Mouse (Mus musculus) olfactory bulb, adult 2 months (tissue): ENCODE data around the gene Ncbp2. TPM values are rescaled to one million over a fixed set of nuclear protein-coding genes. Genes with fewer than 3 reads are reported as not detected.

ENCODE experiments used
- H3K27ac ChIP-seq: fragments of 200-500 bp; 2 replicates; pipeline ENCODE4 v1.5.1; 2012; ENCODE audit warnings: low read depth, low read length; ENCODE audit not compliant: insufficient read depth
- H3K4me1 ChIP-seq: fragments of 200-500 bp; 2 replicates; pipeline ENCODE4 v1.6.1; 2012; ENCODE audit warnings: low read length; ENCODE audit not compliant: control insufficient read depth, insufficient read depth
- H3K4me3 ChIP-seq: fragments of 200-500 bp; 2 replicates; pipeline ENCODE4 v1.5.1; 2012; ENCODE audit warnings: mild to moderate bottlenecking, low read depth, low read length, moderate library complexity; ENCODE audit not compliant: insufficient read depth
- CTCF ChIP-seq: fragments of 200-500 bp; IDR thresholded peaks from 2 replicates; pipeline ENCODE4 v1.5.1; 2012; ENCODE audit warnings: low read depth, mild to moderate bottlenecking, low read length, moderate library complexity; ENCODE audit not compliant: insufficient read depth
- POLR2A ChIP-seq: fragments of 200-500 bp; IDR thresholded peaks from 2 replicates; pipeline ENCODE4 v1.6.1; 2012; ENCODE audit warnings: mild to moderate bottlenecking, low read depth, low read length, moderate library complexity; ENCODE audit not compliant: insufficient read depth
- WGBS: fragments of 180-500 bp; shearing (Covaris S2); methylation state at CpG from one replicate; pipeline ENCODE4 v1.1.7; 2018; 5-methylcytosine and 5-hydroxymethylcytosine counted together
- polyA plus RNA-seq: library from polyadenylated mRNA; stranded (reverse); fragments of >200 nt; gene quantifications from 2 replicates; pipeline ENCODE4 v1.2.4, GENCODE M21; 2012; ENCODE audit warnings: low replicate concordance; ENCODE audit not compliant: missing spikeins, insufficient read depth, insufficient read length

Gene Ncbp2
- polyA plus RNA-seq, 1 experiment = not detected

- TF ChIP-seq POLR2A (no peak), CTCF (no peak)
- Histone ChIP-seq H3K27ac (no peak overlapping the region), H3K4me3 (no peak overlapping the region), H3K4me1 (0 out of 2 replicates have a peak, but pooled peaks cover 5% of the 10 kb centered on the region)
These were observed 45.6 kb downstream of the Ncbp2 start for GRCm38 (mm10) chr16:31993946-31994345.

- peaks cover 9% of the 10 kb centered on the region; the same call in 1 of the 2 replicates for H3K4me1 ChIP-seq
- TF ChIP-seq CTCF (no peak), POLR2A (no peak)
- H3K4me3 ChIP-seq = no peak overlapping the region
- WGBS = 88% methylated on average over 5 of the region's 5 CpGs
- H3K27ac ChIP-seq = no peak overlapping the region
These were observed 48.1 kb downstream of the Ncbp2 start for GRCm38 (mm10) chr16:31996371-31996770.

GRCm38 (mm10) chr16:32002509-32003477 is 54.5 kb downstream of the Ncbp2 start, which contains the start of gene Senp5:
Gene Senp5 (minus strand): TSS chr16:32003287.
- WGBS = under 1% methylated on average over 66 of the region's 66 CpGs
- H3K27ac ChIP-seq = 0 out of 2 replicates have a peak within 1 kb of the TSS, but pooled peaks have one; percentile 42
- TF ChIP-seq POLR2A (peak; percentile 83), CTCF (no peak)
- H3K4me1 ChIP-seq = peaks cover 11% of the 10 kb centered on the region; the same call in 1 of the 2 replicates
- peak within 1 kb of the TSS; percentile 90 for H3K4me3 ChIP-seq

DNA sequence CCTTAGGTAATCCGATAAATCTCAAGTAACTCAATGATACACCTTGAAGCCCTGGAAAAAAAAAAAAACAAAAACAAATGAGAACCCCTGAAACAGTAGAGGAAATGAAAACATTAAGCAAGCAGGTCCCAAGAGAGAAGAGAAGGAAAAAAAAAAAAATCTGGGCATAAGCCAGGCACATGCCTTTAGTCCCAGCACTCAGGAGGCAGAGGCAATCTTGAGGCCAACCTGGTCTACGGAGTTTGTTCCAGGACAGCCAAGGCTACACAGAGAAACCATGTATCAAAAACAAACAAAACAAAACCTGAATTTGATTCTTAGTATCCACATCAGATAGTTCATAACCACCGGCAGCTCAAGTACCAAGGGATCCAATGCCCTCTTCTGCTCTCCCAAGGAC is 56.4 kb downstream of the Ncbp2 start:
- TF ChIP-seq CTCF (no peak), POLR2A (no peak)
- no peak overlapping the region for H3K4me3 ChIP-seq
- 94% methylated on average over 3 of the region's 3 CpGs for WGBS
- H3K4me1 ChIP-seq = peaks cover 9% of the 10 kb centered on the region; the same call in 1 of the 2 replicates
- H3K27ac ChIP-seq = no peak overlapping the region

- Histone ChIP-seq H3K4me3 (no peak overlapping the region), H3K27ac (no peak overlapping the region), H3K4me1 (no peaks in the 10 kb centered on the region)
- 77% methylated on average over 10 of the region's 10 CpGs for WGBS
- TF ChIP-seq POLR2A (no peak), CTCF (no peak)
These were observed 60.4 kb downstream of the Ncbp2 start for GRCm38 (mm10) chr16:32008529-32009293.

GRCm38 (mm10) chr16:32009913-32010312 is 61.6 kb downstream of the Ncbp2 start:
- Histone ChIP-seq H3K27ac (no peak overlapping the region), H3K4me1 (no peaks in the 10 kb centered on the region), H3K4me3 (no peak overlapping the region)
- TF ChIP-seq POLR2A = no peak
- TF ChIP-seq CTCF = no peak
- 30% methylated on average over 5 of the region's 5 CpGs for WGBS

DNA sequence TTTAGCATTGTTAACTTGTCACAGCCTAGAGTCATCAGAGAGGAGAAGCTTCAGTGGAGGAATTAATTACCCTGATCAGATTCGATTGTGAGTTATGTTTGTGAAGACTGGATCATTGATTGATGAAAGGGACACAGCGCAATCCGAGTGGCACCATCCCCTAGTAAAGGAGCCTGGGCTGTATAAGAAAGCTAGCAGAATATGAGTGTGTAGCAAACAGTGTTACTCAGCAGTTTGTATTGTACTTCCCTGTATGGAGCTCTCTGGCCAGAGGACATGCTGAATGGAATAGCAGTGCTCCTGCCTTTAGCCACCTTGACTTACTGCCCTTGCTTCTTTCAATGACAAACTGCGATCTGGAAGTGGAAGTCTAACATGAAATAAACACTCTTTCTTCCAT is 62.0 kb downstream of the Ncbp2 start:
- TF ChIP-seq POLR2A = no peak
- TF ChIP-seq CTCF = no peak
- Histone ChIP-seq H3K4me1 (no peaks in the 10 kb centered on the region), H3K27ac (no peak overlapping the region), H3K4me3 (no peak overlapping the region)
- WGBS = 82% methylated on average over 4 of the region's 4 CpGs

Other genes with a start within 250 kb of the Ncbp2 start
- not detected in 2 replicates for gene Meltf, start 69.7 kb upstream of the Ncbp2 start, polyA plus RNA-seq
- gene Pigz, start 14.7 kb upstream of the Ncbp2 start, polyA plus RNA-seq = not detected in 2 replicates
- gene 0610012G03Rik, start within 50 bp of the Ncbp2 start, polyA plus RNA-seq = not detected in 2 replicates
- not detected in 2 replicates for gene Senp5, start 54.8 kb downstream of the Ncbp2 start, polyA plus RNA-seq
- gene Pak2, start 130.8 kb downstream of the Ncbp2 start, polyA plus RNA-seq = 52.8 TPM in 1 of 2 replicates, not detected in the other
- not detected in 2 replicates for gene Pigx, start 151.2 kb downstream of the Ncbp2 start, polyA plus RNA-seq
- 179 TPM in 1 of 2 replicates, not detected in the other for gene Cep19, start 151.3 kb downstream of the Ncbp2 start, polyA plus RNA-seq
- gene Nrros, start 217.1 kb downstream of the Ncbp2 start, polyA plus RNA-seq = not detected in 2 replicates
- gene Bex6, start 231.3 kb downstream of the Ncbp2 start, polyA plus RNA-seq = not detected in 2 replicates